Mouse (Mus musculus): ENCODE measurements around the gene 4930415O20Rik.
"Not testable (repeated sequence)": the region's sequence is repeated elsewhere in the genome, so short reads cannot be mapped to it uniquely, and the experiment has no call there.

Gene 4930415O20Rik

DNA sequence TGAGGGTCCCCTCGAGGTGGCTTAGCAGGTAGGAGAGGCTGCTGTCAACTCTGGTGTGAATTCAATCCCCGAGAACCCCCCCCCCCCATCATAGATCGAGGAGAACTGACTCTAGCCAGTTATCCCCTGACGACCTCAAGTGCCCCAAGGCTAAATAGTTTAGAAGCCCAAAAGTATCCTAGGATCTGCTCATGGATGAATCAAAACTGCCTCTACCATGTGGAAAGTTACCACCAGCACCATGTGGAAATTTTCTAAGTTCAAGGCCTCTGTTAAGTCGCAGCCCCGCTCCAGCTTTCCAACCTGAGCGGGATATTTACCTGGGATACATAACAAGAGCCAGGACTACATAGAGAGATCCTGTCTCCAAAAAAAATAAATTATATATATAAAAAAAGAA is 1.6 kb upstream of the 4930415O20Rik start:
- DNase-seq, result no peak

DNA sequence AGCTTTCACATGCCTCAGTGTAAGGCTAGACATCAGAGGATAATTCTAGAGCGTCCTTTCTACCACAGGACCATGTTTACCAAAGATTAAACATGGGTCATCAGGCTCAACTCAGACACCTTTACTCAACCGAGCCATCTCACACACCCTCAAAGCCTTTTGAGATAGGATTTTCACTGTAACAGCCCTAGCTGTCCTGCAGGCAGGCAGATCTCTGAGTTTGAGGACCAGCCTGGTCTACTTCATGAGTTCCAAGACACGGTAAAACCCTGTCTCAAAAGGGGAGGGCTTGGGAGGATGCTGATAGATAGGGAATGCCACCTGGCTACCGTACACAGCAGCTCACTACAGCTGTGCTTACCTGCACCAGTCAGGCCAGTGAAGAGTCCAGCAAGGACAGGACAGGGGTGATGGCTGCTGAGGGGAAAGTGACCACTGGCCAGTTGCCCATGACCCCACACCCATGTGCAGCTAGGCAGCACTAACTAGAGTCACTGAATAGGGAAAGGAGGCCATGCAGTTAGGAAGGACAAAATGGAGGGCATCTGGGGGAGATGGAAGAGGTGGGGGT is 924 bp upstream of the 4930415O20Rik start:
- no peak for DNase-seq

DNA sequence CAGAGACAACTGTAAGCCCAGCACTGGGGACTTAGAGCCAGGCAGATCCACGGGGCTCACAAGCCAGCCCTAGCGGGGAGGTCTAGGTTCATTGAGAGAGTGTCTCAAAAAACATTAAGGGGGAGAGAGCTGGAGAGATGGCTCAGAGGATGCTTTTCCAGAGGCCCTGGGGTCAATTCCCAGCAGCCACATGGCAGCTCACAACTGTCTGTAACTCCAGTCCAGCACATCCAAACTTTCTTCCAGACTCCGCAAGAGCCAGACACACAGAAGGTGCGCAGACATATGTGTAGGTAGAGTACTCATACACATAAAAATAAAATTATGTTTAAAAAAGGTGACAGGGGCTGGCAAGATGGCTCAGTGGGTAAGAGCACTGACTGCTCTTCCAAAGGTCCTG is 2.5 kb downstream of the 4930415O20Rik start:
- DNase-seq, result no peak

DNA sequence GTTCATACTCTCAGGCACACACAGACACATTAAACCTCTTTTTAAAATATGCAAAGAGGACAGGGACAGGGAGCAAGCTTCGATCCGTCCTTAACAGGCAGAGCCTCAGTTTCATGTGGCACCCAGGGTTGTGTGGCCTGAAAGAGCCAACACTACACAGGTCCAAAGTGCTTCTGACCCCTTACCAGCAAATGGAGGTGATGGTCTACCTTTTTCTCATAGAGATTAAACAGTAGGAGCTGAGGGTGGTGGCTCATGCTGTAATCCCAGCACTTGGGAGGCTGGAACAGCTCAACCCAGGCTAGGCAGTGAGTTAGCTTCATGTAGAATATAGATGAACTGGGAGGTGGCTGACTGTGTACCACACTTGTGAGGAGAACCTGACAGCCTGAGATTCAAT is 8.5 kb downstream of the 4930415O20Rik start:
- no peak for DNase-seq

- peak; percentile 84 for DNase-seq
Measured at GRCm38 (mm10) chr15:98579795-98580464, 9.1 kb downstream of the 4930415O20Rik start.

DNA sequence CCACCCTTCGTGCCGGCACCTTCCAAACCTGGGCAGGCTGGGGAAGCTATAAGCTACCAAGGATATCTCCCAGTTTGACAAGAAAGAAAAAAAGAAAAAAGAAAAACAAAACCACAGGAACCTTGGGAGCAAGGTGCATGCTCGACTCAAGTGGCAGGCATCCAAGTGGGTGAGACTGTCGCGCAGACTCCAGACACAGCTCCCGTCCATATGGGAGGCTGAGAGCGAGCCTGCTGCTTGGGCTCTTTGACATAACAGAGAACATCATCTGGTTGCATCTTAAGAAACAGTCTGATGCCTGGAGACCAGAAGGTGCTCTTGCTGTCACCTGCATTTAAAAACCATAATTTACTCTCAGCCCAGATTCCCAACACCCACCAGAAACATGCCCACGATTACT is 11.6 kb downstream of the 4930415O20Rik start:
- DNase-seq, result no peak

DNA sequence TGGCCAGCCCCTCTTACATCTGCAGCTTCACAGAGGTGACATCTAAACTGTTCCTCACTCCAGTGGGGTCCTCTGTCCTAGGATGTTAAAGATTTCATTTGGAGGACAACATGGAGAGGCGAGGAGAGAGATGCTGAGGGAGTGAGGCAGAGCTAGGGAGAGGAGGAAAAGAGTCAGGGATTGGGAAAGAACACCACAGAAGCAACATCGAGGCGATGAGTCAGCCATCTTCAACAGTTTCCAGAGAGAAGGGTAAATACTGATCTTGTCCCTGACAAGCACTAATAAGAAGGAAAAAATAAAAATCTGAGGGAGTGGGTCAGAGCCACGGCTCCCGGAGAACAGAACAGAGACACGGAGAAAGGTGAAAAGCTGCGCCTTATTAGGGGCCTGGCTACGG is 12.2 kb downstream of the 4930415O20Rik start:
- DNase-seq, result no peak

DNA sequence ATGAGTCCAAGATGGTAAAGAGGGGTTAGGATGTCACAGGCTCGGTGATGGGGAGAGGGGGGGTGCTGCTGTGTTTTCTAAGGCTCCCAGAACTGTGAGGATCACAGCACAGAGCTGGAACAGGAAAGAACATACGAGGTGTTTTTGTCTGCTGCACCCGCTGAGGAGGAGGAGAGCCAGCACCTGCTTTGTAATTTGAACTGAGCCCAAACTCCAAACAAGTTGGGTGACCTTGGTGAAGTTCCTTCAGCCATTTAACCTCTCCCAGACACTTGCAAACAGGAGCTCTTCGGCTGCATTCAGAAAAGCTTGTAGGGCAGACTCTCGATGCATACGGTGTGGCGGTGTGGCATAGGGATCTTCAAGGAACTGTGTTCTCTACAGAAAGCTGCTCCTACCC is 14.6 kb downstream of the 4930415O20Rik start:
- DNase-seq, result no peak

GRCm38 (mm10) chr15:98586141-98586540 is 15.3 kb downstream of the 4930415O20Rik start:
- DNase-seq, result not testable (repeated sequence)

DNA sequence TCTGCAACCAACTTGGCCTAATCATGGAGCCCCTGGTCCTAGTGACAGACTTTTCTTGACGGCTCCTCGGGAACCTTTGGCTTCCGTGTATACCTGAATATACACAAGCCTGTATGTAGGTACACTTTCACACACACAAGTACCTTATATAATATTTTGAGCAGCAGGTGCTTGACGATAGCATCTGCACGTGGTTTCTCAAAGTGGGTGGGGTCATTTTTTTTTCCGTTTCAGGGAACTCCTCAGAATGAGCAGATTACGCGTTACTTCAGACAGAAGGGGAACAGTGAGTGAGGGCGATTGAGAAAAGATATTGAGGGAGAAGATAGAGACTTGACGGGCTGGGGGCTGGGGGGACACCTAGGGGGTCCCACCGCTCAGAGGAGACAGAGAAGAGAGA is 16.9 kb downstream of the 4930415O20Rik start:
- DNase-seq, result no peak

GRCm38 (mm10) chr15:98589640-98590336 is 19.0 kb downstream of the 4930415O20Rik start:
- peak; percentile 52 for DNase-seq

GRCm38 (mm10) chr15:98591396-98591795 is 20.6 kb downstream of the 4930415O20Rik start:
- no peak for DNase-seq

- DNase-seq, result no peak
Measured at GRCm38 (mm10) chr15:98594193-98594592, 23.4 kb downstream of the 4930415O20Rik start.

DNA sequence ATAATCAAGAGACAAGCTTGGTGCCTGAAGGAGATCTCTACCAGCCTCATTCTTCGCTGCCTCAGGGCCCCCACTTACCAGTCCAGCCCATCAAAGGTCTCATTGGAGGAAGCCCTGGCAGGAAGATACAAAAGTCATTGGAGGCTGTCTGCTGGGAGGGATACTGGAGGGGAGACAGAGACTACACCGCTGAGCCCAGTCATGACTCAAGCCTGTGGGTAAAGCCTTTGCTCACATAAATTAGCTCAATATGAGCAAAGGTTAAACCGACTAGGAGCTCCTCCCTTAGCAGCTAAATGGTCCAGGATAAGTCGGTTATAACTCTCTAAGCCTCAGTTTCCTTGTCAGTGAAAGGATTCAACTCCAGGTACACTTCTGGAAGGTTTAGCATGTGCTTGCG is 24.2 kb downstream of the 4930415O20Rik start:
- DNase-seq, result no peak

GRCm38 (mm10) chr15:98596609-98597008 is 25.8 kb downstream of the 4930415O20Rik start:
- no peak for DNase-seq

DNA sequence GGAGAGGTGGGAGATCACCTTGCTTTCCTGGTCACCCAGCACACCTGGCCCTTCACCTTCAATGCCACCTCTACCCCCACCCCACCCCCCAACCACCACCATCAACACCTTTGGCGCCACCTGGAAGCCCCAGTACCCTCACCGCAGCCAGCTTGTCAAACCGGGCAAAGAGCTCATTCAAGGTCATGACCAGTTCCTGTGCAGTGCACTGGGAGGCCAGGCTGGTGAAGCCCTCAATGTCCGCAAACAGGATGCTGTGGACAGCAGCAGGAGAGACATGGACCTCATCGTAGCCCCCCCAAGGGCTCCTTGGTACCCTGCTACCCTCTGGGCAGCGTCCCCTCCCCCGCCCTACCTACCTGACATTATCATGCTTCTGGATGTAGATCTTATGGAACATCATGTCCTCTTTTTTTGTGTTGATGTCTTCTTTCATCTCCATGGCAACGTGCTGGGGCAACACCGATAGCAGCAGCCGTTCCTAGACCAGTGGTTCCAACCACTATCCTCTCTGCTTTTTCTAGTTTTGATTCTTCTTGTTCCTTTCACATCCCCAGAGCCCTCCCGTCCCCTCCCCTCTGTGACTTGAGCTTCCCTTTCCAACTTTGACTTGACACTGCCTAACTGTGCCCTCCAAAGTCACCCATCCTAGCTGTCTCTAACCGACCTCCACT is 29.4 kb downstream of the 4930415O20Rik start:
- DNase-seq, result no peak

DNA sequence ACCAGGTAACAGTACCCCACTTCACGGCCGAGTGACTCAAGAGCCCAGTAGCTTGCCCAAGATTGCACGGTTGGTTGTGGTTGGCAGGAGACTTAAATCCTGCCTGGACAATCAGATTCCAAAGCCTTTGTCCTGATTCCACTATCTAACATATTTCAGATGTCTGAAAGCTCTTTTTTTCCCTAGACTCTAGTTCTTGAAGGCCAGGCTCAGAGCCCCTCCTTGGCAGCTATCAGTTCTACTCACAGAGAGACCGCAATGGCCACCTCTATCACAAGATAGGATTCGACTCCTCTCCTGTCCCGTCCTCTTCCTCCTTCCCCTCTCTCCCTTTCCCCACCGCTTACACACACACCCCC is 31.0 kb downstream of the 4930415O20Rik start:
- DNase-seq, result no peak

DNA sequence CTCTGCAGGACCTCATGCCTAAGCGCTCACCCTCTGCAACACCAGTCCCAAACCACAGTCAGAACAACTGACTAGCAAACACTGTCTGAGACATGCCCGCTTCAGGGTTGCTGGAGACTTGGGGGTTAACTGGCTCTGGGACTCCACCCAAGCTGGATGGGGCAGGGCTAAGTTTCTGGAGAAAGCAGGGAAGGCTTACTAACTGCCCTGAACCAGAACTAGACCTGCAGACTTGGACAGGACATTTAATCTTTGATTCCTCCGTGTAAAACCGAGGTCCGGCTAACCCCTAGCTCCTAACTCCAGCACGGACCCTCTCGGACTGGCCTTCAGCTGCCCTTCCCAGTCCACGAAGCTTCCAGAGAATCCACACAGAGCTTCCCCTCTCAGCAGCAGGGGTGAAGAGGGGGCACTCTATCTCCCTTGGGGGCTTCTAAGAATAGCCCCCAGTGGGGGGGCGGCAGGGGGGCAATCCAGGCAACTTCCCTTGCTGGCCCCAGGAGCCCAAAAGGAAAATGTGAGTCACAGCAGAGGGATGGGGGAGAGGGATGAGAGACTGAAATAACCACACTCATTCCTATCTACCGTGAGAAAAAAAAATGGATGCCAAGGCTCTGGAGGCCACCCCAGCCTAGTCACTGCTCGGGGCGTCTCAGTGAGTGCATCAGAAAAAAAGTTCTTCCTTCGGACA is 31.5 kb downstream of the 4930415O20Rik start:
- no peak for DNase-seq

GRCm38 (mm10) chr15:98602921-98603458 is 32.2 kb downstream of the 4930415O20Rik start:
- no peak for DNase-seq

- no peak for DNase-seq
Measured at GRCm38 (mm10) chr15:98604041-98604575, 33.3 kb downstream of the 4930415O20Rik start.

- DNase-seq, result no peak
Measured at GRCm38 (mm10) chr15:98606051-98606536, 35.3 kb downstream of the 4930415O20Rik start.

DNA sequence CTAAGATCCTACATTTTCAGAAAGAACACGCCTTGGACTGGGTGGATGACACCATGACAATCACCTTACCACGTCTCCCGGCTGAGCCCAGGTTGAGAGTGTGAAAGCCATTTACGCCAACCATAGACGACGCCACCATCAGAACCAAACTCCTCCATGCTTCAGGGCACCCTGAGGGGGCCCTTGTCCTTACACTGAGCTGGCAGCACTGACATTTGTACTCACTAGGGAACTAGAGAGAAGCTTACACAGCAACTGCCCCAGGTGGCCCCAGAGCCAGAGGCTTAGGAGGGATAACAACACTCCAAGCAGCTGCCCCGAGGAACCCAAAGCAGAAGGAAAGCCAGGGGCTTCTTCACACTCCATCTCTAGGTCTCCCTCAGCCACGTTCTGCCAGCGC is 35.9 kb downstream of the 4930415O20Rik start:
- no peak for DNase-seq

Data from thymus, postnatal 4 days (tissue).